Mouse (Mus musculus) kidney, adult 2 months (tissue): ENCODE data around the gene Mrpl20. TPM values are rescaled to one million over a fixed set of nuclear protein-coding genes. Genes with fewer than 3 reads are reported as not detected.

Source experiments
- DNase-seq: peaks from one replicate; pipeline ENCODE4 v3.0.0; 2021
- H3K27ac ChIP-seq: fragments of 200-500 bp; 2 replicates; pipeline ENCODE4 v1.5.1; 2012; ENCODE audit warnings: low read depth, low read length, control low read depth, inconsistent platforms; ENCODE audit not compliant: insufficient read depth
- H3K27me3 ChIP-seq: fragments of 200-500 bp; replicated peaks from 2 replicates; pipeline ENCODE4 v1.6.1; 2012; ENCODE audit warnings: mild to moderate bottlenecking, moderate library complexity, low read length, inconsistent platforms; ENCODE audit not compliant: control insufficient read depth, insufficient read depth
- H3K36me3 ChIP-seq: fragments of 200-500 bp; 2 replicates; pipeline ENCODE4 v1.6.1; 2012; ENCODE audit warnings: mild to moderate bottlenecking, moderate library complexity, low read length, inconsistent platforms; ENCODE audit not compliant: control insufficient read depth, insufficient read depth
- H3K4me1 ChIP-seq: fragments of 200-500 bp; 2 replicates; pipeline ENCODE4 v1.6.1; 2011; ENCODE audit warnings: low read length; ENCODE audit not compliant: control insufficient read depth, insufficient read depth
- H3K4me3 ChIP-seq: fragments of 200-500 bp; 2 replicates; pipeline ENCODE4 v1.5.1; 2011; ENCODE audit warnings: mild to moderate bottlenecking, low read depth, low read length, control low read depth; ENCODE audit not compliant: insufficient read depth
- CTCF ChIP-seq: fragments of 200-500 bp; conservative IDR thresholded peaks from 2 replicates; pipeline ENCODE4 v1.5.1; 2011; ENCODE audit warnings: low read depth, mild to moderate bottlenecking, control low read depth, low read length, moderate library complexity, mixed read lengths; ENCODE audit not compliant: insufficient read depth, insufficient read length
- POLR2A ChIP-seq: fragments of 200-500 bp; IDR thresholded peaks from one replicate; pipeline ENCODE4 v1.6.1; 2011; ENCODE audit warnings: low read depth, low read length, control low read depth
- WGBS: fragments of 180-500 bp; shearing (Covaris S2); methylation state at CpG from one replicate; pipeline ENCODE4 v1.1.7; 2018; 5-methylcytosine and 5-hydroxymethylcytosine counted together
- polyA plus RNA-seq: library from polyadenylated mRNA; depleted of rRNA; stranded (reverse); fragments of >200 nt; gene quantifications from 2 replicates; pipeline ENCODE4 v1.2.3, GENCODE M21; 2012

Mrpl20 gene
- polyA plus RNA-seq, 1 experiment: 91.1 TPM

DNA sequence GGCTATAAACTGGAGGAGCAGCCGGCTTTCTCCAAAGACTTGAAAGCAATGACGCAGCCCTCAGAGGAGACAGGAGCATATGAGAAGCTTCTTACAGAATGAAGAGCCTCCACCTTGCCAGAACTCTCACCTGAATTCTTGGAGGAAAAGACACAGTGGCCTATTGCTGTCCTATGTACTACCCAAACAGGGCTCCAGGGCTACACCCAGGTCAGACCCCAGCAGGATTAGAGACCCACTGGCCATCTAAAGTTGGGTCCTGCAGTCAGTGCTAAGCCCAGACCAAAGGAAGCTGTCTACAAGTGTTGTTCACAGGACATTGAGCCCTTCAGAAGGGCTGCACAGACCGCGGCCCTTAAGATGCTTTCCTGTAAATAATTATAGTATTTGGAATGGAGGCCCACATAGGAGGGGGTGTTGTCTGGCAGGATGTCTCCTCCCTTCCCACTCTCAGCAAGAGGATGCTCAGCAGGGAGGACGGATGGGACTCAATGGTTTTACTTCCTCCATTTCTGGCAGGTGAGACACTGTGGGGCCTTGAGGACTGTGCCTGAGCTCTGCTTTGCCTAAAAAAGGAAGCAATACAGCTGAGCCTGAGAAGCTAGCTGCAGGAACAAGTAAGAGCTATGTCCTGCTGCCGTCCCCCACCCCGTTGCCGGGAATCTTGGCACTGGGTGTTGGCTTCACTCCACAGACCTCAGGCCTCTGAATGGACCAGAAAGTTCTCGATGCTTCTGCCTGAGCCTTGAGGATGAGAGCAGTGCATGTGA is 27.5 kb upstream of the Mrpl20 start:
- Histone ChIP-seq H3K36me3 (no peaks in the 10 kb centered on the region), H3K27me3 (no peaks in the 10 kb centered on the region), H3K4me1 (peaks cover 39% of the 10 kb centered on the region), H3K4me3 (no peak overlapping the region), H3K27ac (peak overlapping the region; percentile 42; the same call in 1 of the 2 replicates)
- peak; percentile 84 for DNase-seq
- WGBS: 21% methylated on average over 9 of the region's 9 CpGs
- no peak for TF ChIP-seq CTCF
- no peak for TF ChIP-seq POLR2A

DNA sequence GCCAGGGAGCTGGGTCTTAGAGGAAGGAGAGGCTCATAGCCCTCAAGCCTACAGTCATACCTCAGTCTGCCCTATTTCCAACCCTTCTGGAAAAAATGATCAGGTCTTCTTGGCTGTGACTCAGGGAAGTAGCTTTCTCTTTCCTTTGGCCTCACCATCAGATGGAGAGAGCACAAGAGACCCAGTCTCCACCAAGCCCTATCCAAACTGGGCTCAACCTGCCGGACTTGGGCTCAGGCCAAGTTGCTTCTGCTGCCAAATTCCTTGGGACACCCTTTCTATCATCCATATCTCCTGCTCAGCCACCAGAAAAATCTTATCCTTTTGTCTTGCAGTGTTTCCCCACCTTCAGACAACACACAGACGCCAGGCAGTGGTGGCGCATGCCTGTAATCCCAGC is 26.8 kb upstream of the Mrpl20 start:
- no peaks in the 10 kb centered on the region for H3K27me3 ChIP-seq
- WGBS: 68% methylated on average over 3 of the region's 3 CpGs
- no peak overlapping the region for H3K4me3 ChIP-seq
- no peaks in the 10 kb centered on the region for H3K36me3 ChIP-seq
- peaks cover 34% of the 10 kb centered on the region for H3K4me1 ChIP-seq
- peak; percentile 70 for DNase-seq
- TF ChIP-seq CTCF (no peak), POLR2A (no peak)
- peak overlapping the region; percentile 42 for H3K27ac ChIP-seq

DNA sequence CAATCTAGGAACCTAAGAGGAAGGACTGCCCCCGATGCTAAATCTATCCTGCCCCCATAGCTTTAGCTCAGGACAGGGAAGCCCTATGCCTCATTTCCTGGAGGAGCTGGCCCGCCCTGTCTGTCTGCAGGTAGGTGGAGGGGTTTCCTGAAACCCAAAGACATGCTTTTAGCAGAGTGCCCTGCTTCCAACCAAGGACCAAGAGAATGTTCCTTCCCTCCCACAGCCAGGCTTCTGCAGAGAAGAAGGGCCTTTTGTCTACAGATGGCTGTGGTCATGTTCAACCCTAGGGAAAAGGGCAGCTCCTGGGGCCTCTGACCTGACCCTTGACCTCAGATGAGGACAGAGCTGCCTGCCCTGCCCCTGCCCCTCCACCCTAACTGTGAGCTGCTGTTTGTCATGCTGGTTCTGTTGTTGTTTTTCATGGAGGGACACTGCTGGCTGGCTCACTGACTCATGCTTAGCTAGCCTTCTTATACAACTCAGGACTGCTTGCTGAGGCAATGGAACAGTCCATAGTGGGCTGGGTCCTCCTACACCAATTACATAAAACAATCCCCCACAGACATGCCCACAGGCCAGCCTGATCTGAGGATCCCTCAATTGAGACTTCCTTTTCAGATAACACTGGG is 25.9 kb upstream of the Mrpl20 start:
- WGBS: 63% methylated on average over 2 of the region's 2 CpGs
- TF ChIP-seq CTCF (no peak), POLR2A (no peak)
- H3K4me1 ChIP-seq: peaks cover 26% of the 10 kb centered on the region
- DNase-seq: peak; percentile 32
- no peak overlapping the region for H3K4me3 ChIP-seq
- peak overlapping the region; percentile 36; the same call in 1 of the 2 replicates for H3K27ac ChIP-seq
- H3K36me3 ChIP-seq: no peaks in the 10 kb centered on the region
- no peaks in the 10 kb centered on the region for H3K27me3 ChIP-seq

DNA sequence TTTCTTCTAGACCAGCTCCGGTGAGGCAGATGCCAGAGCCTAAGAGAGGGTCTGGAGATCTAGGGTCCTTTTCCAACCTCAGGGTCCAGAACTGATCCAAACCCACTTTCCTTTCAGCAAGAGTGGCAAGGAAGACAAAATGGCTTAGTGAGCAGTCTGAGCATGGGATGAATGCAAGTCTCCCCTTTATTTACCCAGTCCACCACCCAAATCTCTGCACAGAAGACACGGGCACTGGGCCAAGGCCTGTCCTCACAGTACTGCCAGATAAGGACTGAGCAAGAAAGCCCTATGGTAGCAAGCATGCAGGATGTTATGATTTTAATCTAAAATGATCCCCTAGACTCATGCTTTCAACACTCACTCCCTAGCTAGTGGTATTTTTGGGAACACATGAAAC is 24.9 kb upstream of the Mrpl20 start:
- H3K36me3 ChIP-seq: no peaks in the 10 kb centered on the region
- DNase-seq: no peak
- peaks cover 17% of the 10 kb centered on the region for H3K4me1 ChIP-seq
- TF ChIP-seq POLR2A: no peak
- no peak overlapping the region for H3K4me3 ChIP-seq
- H3K27me3 ChIP-seq: no peaks in the 10 kb centered on the region
- WGBS: 75% methylated on average over 2 of the region's 2 CpGs
- H3K27ac ChIP-seq: no peak overlapping the region

DNA sequence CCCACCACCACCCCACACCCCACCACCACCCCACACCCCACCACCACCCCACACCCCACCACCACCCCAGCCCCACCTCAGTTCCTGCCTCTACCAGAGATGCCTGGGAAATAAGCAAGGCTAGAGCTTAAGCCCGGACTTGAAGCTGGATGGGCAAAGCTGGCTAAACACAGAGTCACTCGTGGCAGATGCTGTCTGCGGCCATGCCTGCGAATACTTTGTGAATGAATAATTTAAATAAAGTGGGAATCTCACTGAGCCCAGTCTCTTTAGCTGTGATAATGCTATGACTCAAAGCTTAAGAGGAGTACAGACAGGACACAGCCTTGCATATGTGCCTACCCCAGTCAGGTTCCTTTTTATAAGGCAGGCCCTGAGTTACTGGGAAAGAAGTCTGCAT is 23.2 kb upstream of the Mrpl20 start:
- WGBS: 85% methylated on average over 4 of the region's 4 CpGs
- DNase-seq: no peak
- H3K4me1 ChIP-seq: peaks cover 21% of the 10 kb centered on the region

DNA sequence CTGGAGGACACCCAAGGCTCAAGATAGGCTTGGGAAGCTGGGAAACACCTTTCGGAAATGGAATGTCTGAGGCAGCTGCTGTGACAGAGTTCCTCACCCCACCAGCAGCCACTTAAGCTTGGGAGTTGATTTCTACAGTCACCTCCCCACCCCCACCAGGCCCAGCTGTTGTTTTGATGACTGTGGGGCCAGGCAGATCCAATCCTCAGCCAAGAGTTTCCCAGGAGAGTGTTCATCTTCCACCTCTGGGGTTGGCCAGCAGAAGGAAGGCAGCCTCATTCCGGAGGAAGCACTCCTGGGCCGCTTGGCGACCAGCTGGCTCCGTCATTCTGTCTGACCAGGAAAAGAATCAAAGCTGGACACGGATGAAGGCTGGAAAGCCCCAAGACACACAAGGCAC is 21.8 kb upstream of the Mrpl20 start:
- TF ChIP-seq CTCF (no peak), POLR2A (no peak)
- WGBS: 35% methylated on average over 6 of the region's 6 CpGs
- Histone ChIP-seq H3K36me3 (no peaks in the 10 kb centered on the region), H3K27ac (peak overlapping the region; percentile 64; the same call in 1 of the 2 replicates), H3K4me3 (no peak overlapping the region), H3K27me3 (no peaks in the 10 kb centered on the region), H3K4me1 (peaks cover 17% of the 10 kb centered on the region)
- peak; percentile 87 for DNase-seq

More for the DNA sequence above, 23.2 kb upstream of the Mrpl20 start:
- Histone ChIP-seq H3K4me3 (no peak overlapping the region), H3K27me3 (no peaks in the 10 kb centered on the region), H3K27ac (no peak overlapping the region), H3K36me3 (no peaks in the 10 kb centered on the region)
- no peak for TF ChIP-seq POLR2A
- no peak for TF ChIP-seq CTCF

DNA sequence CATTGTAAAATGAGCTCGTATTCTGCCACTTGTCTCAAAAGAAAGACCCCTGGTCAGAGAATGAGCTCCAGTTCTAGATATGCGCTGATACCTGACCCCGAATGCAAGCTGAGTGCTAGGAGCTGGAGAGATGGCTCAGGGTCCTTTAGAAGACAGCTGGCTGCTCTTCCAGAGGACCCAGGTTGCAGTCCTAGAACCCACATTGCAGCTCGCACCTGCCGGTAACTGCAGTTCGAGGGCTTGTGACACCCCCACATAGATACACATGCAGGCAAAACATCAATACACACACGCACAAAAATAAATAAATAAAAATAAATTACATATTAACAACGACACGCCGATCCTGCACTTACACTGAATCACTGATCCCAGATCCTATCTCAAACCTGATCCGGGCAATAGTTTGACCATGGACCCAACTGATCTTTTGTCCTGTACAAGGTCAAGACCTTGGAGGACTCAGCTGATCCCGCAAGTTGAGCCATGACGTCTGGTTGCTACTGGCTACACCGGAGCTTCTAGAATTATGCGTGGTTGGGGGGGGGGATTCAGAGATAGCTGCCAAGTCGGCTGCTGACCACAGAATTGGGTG is 19.1 kb upstream of the Mrpl20 start:
- Histone ChIP-seq H3K27me3 (no peaks in the 10 kb centered on the region), H3K4me1 (peaks cover 9% of the 10 kb centered on the region; the same call in 1 of the 2 replicates), H3K27ac (peak overlapping the region; percentile 96), H3K36me3 (no peaks in the 10 kb centered on the region), H3K4me3 (peak overlapping the region; percentile 68)
- peak; percentile 79 for DNase-seq
- 22% methylated on average over 16 of the region's 16 CpGs for WGBS
- TF ChIP-seq CTCF: no peak
- no peak for TF ChIP-seq POLR2A
